Mouse (Mus musculus) cerebellum, adult 8-10 months (tissue): ENCODE data around the gene Primpol.

Experiments used
- DNase-seq: peaks from one replicate; pipeline ENCODE4 v3.0.0; 2022

Primpol gene

DNA sequence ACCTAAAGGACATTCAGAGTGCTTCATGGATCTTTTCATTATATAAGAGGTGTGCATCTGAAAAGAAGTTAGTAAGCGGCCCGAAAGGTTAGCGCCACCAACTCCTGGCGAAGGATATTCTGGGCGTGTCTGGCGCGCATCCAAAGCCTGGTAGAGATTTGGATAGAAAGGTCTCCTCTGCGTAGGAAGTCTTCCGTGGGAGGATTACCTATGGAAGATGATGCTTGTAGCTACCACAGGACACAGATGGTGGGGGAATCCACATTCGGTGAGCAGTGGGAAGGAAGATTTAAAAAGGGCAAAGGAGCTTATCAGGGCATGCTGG, 64.6 kb downstream of the Primpol start:
- peak; percentile 31 for DNase-seq

DNA sequence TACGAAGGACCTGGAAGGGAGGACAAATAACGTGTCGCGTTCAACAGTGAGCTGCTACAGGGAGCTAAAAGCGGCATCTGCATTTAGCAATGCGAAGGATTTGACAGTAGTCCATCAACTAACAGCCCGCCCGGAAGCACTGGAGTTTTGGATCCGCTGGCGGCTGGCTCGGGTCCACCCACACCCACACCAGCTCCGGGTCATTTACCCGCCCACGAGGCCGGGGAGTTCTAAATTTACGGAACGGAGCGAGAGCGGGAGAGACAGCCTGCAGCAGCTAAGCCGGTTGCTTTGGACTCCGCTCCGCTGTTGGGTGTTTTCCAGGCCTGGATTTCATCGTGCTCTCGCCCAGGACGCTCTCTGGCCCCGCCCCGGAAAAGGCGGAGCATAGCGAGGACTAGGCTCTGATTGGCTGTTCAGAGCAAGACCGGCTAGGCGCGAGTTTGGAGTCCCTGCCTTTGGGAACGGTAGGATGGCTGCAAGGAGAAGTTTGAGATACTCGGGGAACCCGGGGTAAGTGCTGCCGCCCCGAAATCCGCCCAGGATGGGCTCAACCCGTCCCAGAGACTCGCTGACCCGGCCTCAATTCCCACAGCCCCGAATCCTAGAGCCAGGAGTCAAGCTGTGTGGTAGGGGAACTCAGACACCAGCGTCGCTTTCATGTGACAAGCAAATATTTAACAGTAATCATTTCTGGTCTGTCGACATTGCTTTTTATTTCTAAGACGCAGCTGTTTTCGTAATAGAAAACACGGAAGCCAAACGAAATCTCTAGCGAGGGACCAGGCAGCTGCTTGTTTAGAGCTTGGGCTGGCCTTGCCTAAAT, 65.2 kb downstream of the Primpol start, which contains the start of gene Cenpu:
Cenpu (plus strand) TSS at position 414 of the 826 bp plus-strand sequence.
- peak; percentile 100 for DNase-seq

DNA sequence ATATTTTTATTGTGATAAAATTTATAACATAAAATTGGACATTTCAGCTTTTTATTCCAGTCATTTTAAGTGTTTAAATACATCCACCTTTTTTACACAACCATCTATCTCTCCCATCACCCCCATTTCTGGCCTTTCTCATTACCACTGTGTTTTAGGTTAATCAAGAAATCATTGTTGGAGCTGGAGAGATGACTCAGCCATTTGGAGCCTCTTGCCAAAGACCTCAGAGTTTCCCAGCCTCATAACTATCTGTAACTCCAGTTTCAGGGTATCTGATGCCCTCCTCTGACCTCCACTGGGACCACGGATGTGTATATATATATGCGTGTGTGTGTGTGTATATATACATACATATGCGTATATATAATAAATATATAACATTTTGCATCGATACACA, 66.0 kb downstream of the Primpol start:
- peak; percentile 16 for DNase-seq

DNA sequence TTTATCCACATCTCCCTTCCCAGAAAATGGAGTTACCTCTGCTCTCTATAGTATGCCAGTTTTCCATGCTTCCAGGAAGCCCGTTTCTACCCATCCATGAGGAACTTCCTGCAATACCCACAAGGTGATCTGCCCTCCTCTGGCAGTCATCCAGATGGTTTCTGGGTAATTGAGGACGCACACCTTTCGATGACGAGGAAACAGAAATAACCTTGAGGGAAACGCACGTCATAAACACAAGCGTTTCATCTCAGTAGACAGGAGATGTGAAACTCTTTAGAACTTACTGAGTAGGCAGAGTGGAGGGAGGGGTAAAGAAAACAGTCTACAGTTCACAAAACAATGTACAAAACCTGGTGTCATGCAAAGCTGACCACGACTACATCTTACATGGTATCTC, 67.0 kb downstream of the Primpol start:
- no peak for DNase-seq

DNA sequence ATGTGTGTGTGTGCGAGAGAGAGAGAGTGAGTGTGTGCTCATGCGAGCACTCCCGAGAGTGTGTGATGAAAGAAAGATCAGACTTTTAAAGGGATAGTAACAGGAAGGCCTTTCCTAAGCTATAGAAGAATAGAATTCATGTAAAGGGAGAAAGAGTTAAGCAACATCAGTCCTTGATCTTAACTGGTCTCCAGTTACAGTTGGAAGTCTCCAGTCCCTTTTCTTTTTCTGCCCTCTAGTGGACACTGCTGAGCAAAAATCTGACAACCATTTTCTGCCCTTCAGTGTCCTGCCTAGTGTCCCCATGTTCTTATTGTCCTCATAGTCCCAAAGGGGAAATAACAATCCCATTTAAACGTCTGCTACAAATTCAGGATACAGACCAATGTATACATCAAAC, 69.8 kb downstream of the Primpol start:
- peak; percentile 23 for DNase-seq

DNA sequence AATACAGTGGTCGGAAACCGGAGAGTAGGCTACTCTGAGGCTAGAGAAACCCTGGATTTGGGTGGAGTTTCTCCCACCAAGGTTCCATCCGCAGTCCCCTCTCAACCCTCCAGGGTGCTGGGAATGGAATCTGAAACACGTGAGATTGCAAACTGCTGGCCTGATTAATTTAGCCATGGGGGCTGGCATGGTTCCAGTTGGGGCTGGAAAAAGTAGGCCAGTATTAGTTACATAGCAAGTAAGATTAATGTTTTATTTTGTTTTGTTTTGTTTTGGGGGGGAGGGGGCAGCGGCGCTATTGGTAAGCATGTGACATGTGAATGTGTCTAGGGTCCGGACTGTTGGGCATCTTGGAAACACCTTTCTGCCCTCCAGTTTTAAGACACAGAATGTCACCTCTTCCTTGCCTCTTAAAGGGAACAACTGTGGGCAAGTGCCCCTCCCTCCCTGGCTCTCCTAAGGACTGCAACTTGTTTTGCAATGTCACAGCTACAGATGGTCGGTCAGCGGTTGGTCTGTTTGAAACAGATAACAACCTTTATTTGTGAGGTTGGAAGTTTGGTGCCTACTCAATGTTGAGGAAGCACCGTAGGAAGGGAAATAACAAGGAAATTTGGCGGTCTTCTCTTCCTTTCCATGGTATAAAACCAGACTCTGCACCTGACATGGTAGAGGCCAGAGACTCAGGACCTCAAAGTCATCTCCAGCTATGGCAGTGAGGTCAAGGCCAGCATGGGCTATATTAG, 70.4 kb downstream of the Primpol start:
- no peak for DNase-seq

DNA sequence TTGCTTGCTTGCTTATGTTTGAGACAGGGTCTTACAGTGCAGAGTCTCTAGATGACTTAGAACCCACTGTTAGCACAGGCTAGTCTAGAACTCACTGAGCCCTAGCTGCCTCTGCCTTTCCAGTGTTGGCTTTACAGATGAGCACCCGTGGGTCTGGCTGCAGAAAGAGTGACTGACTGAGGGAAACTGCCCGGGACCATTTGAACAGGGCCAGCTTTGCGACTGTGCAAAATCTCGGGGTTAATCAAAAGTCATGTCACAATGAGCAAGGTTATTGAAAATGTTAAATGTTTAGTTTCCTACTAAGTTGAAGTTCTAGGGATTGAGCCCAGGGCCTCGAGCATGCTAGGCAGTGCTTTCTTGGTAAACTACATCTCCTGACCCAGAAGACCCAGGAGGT, 71.2 kb downstream of the Primpol start:
- no peak for DNase-seq

DNA sequence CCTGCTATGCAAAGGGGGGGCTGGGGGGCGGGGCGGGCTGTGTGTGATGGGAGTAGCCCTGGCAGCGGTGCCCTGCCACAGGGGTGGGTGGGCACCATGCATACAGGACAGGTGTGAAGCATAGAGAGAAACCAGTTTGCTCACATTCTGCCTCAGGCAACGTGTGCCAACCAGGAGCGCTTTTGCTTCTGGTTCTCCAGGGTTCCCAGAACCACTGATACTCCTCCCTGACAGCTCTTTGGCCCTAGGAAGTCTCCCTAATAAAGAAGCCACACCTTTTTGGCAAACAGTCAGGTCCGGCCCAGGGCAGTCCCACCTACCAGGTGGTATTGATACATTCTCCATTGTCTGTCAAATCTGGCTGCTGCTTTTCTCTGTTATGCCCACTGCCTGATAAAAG, 73.3 kb downstream of the Primpol start:
- no peak for DNase-seq

DNA sequence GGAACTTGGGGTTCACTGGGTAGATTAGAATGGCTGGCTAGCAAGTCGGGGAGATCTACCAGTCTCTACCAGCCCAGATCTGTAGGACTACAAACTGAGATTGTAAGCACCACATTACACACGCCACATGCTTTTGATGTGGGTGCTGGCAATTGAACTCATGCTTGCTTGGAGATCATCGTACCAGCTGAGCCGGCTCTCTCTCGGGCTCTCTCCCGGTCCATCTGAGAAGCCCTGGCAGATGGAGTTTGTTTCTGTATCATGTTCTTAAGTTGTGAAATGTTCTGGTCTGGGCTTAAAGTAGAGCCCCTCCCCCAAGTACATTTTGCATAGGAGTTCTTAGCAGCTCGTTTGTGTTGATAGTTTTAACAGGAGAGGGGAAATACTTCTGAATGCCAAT, 73.8 kb downstream of the Primpol start:
- no peak for DNase-seq

DNA sequence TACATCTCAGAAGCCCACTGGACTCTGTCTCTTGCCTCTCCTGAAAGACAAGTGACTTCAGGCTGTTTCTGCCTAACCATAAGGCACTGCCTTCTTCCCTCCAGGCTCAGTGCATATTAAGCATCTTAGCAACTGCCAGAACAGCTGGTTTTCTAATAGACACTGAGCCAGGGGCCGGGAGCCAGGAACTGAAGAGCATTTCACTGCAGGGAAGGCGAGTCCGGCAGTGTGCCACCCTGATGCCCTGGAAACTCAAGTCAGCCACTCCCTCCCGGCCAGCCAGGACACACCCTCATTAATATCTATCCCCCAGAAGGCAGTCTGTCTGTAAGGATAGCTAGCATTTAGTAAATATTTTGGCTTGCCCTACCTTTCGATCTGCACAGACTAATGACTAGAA, 77.3 kb downstream of the Primpol start:
- no peak for DNase-seq

DNA sequence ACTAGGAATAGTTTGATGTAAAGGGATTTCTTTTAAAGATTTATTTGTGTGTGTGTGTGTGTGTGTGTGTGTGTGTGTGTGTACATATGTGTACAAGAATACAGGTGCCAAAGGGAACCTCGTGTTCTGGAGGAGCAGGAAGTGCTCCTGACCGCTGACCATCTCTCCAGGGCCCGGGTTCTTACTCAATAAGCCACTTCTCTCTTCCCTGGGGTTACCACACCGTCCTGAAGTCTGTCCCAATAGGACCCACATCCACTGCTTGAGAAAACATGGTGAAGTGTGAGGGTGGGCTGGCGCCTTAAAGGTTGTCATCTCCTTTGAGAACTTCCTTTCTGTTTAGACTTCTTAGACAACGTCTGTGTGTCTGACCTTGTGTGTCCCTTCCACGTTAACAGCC, 83.1 kb downstream of the Primpol start:
- no peak for DNase-seq

DNA sequence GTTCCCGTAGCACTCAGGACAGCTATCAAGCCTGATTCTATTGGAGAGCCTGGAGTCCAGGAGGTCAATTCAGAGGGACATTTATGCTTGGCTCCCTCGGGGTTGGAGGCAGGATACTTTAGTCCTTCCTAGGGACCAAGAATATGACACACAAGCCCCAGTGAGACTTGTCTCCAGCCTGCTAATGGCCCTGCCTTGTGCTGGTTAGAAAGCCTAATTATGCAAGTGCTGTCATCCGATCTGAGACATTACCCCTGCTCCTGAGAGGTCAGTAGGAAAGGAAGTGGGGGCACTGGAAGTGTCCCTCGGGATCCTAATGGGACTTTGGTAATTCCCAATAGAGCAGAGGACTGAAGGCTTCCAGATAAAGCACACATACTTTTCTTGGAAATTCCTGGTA, 86.5 kb downstream of the Primpol start:
- no peak for DNase-seq

DNA sequence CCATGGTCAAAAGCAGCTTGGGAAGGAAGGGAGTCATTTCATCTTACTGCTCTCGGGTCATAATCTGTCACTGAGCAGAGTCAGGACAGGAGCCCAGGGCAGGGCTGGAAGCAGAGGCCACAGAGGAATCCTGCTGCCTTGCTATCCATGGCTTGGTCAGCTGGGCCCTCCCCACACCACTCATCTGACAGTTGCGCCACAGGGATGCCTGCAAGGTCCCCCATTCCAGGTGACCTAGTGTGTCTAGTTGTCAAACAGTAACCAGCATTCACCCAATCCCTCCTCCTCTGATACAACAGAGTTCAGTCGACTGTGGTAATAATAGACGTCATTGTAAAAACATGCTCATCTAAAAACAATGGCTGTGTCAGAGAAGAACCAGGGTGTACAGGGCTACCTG, 87.5 kb downstream of the Primpol start:
- DNase-seq: no peak

DNA sequence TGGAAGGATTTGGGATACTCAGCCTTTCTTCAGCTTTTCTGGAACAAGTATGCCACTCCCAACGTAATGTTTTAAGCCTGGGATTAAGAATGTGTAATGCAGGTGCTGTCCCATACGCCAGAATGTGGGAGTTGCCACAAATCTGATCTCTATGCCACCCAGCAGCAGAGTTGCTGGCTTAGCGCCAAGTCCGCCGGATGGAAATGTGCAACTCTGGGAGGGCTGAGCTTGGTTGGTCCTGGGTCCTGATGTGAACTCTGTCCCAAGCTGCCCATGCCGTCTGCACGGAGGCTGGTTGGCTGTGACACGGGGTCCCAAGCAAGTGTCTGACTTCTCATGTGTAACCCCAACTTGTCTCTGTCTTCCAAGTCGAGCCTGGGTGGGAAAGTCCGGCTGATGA, 90.2 kb downstream of the Primpol start:
- DNase-seq: no peak

DNA sequence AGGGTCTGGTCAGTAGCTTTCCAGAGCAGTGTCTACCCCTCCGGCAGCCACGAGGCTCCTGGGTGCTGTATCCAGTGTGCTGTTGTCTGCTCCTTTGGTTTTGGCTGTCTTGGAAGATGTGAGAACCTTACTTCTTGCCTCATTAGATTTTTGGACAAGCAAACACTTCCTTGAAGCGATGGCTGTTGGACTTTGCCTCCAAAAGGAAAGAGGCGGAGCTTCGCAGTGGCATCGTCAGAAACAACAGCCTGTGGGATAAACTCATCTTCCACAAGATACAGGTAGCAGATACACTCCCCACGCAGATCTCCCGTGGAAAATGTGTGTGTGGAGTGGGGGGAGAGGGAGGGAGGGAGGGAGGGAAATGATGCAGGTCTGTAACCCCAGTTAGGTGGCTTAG, 90.9 kb downstream of the Primpol start:
- DNase-seq: no peak
